Mouse (Mus musculus) lung, adult 2 months (tissue): ENCODE measurements around the gene Smarcd1. TPM values are rescaled to one million over a fixed set of nuclear protein-coding genes. Genes with fewer than 3 reads are reported as not detected.

Experiments used
- DNase-seq: peaks from one replicate; pipeline ENCODE4 v3.0.0; 2022
- H3K4me1 ChIP-seq: fragments of 200-500 bp; 2 replicates; pipeline ENCODE4 v1.6.1; 2011; ENCODE audit warnings: low read length; ENCODE audit not compliant: control insufficient read depth, insufficient read depth
- H3K4me3 ChIP-seq: fragments of 200-500 bp; replicated peaks from 2 replicates; pipeline ENCODE3; 2011; ENCODE audit warnings: low read depth, mild to moderate bottlenecking, control low read depth, low read length; ENCODE audit errors: extremely low read depth
- CTCF ChIP-seq: fragments of 200-500 bp; IDR thresholded peaks from 2 replicates; pipeline ENCODE4 v1.5.1; 2011; ENCODE audit warnings: mild to moderate bottlenecking, low read length, control low read depth; ENCODE audit not compliant: insufficient read depth
- POLR2A ChIP-seq: fragments of 200-500 bp; IDR thresholded peaks from 2 replicates; pipeline ENCODE4 v1.6.1; 2011; ENCODE audit warnings: low read depth, mild to moderate bottlenecking, control low read depth, low read length, borderline replicate concordance; ENCODE audit errors: extremely low read depth
- WGBS: fragments of 180-500 bp; shearing (Covaris S2); methylation state at CpG from one replicate; pipeline ENCODE4 v1.1.7; 2018; 5-methylcytosine and 5-hydroxymethylcytosine counted together
- polyA plus RNA-seq: library from polyadenylated mRNA; depleted of rRNA; stranded (reverse); fragments of >200 nt; gene quantifications from 2 replicates; pipeline ENCODE4 v1.2.3, GENCODE M21; 2012

Gene Smarcd1
- polyA plus RNA-seq, 1 experiment: 38.0 TPM

DNA sequence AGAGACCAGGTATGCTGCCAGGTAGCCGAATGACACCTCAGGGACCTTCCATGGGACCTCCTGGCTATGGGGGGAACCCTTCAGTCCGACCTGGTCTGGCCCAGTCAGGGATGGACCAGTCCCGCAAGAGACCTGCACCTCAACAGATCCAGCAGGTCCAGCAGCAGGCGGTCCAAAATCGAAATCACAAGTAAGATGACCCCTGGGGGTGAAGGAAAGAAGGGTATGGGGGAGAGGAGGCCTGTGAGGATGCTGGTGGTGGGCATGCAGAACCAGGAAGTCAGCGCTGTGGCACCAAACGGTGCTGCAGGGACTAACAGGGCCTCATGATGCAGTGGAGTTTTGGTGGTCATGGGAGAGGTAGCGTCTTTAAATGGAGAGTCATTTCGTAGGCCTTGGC, 1.2 kb downstream of the Smarcd1 start:
- DNase-seq: no peak
- H3K4me3 ChIP-seq: no peak overlapping the region
- WGBS: 68% methylated on average over 9 of the region's 9 CpGs
- no peak for TF ChIP-seq POLR2A
- TF ChIP-seq CTCF: no peak
- H3K4me1 ChIP-seq: peaks cover 4% of the 10 kb centered on the region; the same call in 1 of the 2 replicates

DNA sequence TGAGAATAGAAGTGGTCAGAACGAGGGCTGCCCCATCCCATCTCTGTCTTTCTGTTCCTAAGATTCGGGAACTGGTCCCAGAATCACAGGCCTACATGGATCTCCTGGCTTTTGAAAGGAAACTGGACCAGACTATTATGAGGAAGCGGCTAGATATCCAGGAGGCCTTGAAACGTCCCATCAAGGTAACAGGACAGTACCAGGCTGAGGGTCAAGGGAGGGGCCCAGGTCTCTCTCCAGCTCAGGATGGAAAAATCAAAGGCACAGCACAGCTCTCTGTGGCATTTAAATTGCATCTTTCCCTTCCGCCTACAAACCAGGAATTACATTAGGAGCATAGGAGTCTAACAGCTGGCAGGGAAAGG, 1.7 kb downstream of the Smarcd1 start:
- no peak overlapping the region for H3K4me3 ChIP-seq
- 73% methylated on average over 5 of the region's 5 CpGs for WGBS
- no peak for DNase-seq

DNA sequence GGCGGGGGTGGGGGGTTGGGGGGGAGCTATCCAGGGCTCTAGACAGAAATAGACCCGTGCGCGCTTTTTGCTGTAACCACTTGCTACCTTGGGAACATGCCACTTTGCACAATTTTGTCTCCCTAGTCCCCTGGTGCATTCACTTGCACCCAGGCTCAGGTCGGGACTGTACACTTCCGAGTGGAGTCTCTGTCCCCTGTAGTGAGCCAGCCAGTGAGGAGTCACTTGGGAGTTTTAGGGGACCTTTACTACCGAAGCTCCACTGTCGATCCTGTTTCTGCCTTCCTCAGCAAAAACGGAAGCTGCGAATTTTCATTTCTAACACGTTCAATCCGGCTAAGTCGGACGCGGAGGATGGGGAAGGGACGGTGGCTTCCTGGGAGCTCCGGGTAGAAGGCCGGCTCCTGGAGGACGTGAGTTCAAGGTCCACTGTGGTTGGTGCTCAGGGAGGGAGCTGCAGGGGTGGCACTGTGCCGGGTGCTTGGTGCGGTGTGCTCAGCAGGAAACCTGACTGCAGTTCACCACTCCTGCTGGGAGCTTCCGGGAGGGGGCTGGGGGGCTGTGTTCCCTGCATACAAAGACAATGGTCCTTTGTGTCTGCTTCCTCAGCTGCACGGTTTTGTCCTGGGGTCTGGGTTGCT, 2.2 kb downstream of the Smarcd1 start:
- 46% methylated on average over 23 of the region's 23 CpGs for WGBS
- peaks cover 4% of the 10 kb centered on the region; the same call in 1 of the 2 replicates for H3K4me1 ChIP-seq
- TF ChIP-seq CTCF (no peak), POLR2A (no peak)
- H3K4me3 ChIP-seq: no peak overlapping the region
- DNase-seq: no peak

More for the DNA sequence above, 1.7 kb downstream of the Smarcd1 start:
- TF ChIP-seq POLR2A (no peak), CTCF (no peak)
- peaks cover 4% of the 10 kb centered on the region; the same call in 1 of the 2 replicates for H3K4me1 ChIP-seq

DNA sequence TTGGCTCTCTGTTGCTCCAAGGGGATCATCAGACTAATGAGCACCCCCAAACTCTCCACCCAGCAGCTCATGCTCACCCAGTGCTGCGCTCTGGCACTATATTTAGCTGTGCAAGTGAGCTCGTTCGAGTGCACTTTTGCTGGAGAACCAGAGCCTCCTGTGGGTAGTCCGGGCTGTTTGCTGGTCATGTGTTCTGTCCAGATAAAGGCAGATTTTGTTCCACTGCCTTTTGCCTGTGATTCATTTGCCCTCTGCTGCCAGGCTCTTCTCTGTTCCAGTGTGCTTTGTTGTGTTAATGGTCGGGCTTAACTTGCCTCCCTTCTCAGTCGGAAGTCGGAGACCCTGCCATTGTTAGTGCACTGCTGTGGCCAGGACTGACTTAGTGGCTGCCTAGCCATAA, 3.0 kb downstream of the Smarcd1 start:
- H3K4me1 ChIP-seq: peaks cover 4% of the 10 kb centered on the region; the same call in 1 of the 2 replicates
- TF ChIP-seq CTCF: no peak
- no peak for TF ChIP-seq POLR2A
- H3K4me3 ChIP-seq: no peak overlapping the region
- 59% methylated on average over 7 of the region's 7 CpGs for WGBS
- no peak for DNase-seq

DNA sequence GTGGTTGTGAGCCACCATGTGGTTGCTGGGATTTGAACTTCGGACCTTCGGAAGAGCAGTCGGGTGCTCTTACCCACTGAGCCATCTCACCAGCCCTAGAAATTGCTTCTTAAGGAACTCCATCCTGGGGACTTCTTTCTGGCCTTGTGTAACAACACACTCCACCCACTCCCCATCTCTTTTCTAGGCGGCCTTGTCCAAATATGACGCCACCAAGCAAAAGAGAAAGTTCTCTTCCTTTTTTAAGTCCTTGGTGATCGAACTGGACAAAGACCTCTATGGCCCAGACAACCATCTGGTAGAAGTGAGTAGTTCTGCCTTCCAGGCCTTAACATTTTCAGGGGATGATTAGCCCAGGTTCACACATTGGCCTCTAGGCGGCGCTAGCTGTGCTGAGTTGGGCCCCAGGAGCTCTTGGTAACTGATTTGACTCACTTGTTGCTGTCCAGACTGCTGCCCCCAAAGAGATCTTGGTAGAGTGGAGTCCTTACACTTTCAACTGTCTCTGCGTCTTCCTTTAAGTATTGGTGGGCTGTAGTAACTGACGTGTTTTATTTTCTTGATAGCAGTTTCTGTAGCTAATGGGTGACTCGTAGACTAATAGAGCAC, 3.6 kb downstream of the Smarcd1 start, which contains the start of gene Gm17349:
TSS of gene Gm17349 (minus strand) at position 51 of the 609 bp plus-strand sequence.
- Histone ChIP-seq H3K4me3 (no peak within 1 kb of the TSS), H3K4me1 (peaks cover 4% of the 10 kb centered on the region; the same call in 1 of the 2 replicates)
- WGBS: 71% methylated on average over 11 of the region's 11 CpGs
- TF ChIP-seq CTCF: peak; percentile 78
- TF ChIP-seq POLR2A: no peak
- peak; percentile 50 for DNase-seq

DNA sequence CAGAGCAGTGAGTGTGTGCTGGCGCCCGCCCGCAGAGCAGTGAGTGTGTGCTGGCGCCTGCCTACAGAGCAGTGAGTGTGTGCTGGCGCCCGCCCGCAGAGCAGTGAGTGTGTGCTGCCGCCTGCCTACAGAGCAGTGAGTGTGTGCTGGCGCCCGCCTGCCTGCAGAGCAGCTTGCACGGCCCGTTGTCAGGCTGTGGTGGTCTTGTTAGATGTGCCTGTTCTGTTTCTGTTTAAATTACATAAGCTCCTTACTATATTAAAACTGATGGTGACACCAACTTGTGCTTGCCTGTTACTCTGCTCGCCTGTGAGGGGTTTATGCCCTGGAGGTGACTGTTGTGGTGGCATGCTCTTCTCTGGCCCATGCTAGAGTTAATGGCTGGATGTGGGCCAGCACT, 6.2 kb downstream of the Smarcd1 start:
- no peaks in the 10 kb centered on the region for H3K4me1 ChIP-seq
- TF ChIP-seq POLR2A (no peak), CTCF (no peak)
- H3K4me3 ChIP-seq: no peak overlapping the region
- DNase-seq: no peak
- WGBS: 95% methylated on average over 13 of the region's 13 CpGs

DNA sequence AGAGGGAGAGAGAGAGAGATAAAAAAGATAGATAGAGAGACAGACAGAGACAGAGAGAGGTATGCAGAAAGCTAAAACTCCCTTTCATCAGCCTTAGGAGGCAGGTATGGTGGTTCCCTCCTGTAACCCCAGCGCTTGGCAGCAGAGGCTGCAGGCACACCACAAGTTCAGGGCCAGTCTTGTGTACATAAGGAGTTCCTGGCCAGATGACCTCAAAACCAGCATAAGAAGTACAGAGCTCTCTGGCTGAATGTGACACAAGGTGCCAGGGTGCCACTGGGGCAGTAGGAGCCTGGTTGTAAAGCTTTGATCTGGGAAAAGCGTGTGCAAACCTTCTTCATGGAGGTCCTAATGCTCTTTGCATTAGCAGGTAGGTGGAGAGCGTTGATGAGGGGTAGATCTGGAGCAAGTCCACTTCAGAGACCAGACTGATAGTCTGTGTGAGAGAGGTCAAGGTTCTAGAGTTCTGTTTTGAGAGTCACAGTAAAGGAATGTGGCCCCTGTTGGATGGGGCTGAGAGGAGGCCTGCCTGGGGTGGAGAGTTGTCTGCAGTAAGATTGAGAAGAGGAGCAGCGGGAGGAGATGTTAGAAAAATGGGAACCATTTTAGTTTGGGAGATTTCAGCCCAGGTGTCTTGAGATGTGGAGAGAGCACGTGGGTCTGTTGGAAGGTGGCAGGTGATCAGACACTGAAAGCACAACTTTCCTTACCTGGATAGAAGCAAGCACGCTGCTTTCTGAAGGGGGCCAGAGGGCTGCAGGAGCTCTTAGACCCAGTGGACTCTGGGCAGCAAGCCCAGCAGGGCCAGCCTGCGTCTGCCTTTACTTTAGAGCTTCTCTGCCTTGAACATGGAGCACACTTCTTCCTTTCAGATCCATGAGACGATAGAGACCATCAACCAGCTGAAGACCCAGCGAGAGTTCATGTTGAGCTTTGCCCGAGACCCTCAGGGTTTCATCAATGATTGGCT, 8.6 kb downstream of the Smarcd1 start:
- TF ChIP-seq POLR2A (no peak), CTCF (no peak)
- Histone ChIP-seq H3K4me1 (no peaks in the 10 kb centered on the region), H3K4me3 (no peak overlapping the region)
- WGBS: 87% methylated on average over 10 of the region's 10 CpGs
- DNase-seq: no peak

DNA sequence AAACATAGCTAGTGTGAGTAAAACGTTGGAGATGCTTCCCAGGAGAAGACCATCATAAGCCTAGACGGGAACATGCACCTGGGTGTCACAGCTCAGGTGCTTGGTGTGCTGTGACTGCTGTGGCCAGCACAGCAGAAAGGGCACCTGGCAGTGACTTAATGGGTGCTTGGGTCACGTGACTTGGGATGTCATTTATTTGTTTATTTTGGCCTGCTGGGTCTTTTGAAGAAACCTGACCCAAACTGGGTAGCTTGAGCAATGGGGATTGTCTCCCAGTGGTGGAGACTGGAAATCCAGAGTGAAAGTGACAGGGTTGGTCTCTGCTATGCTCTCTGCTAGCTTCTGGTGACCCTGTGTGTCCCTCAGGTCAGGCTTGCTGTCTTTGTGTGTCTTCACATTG, 9.6 kb downstream of the Smarcd1 start:
- Histone ChIP-seq H3K4me1 (no peaks in the 10 kb centered on the region), H3K4me3 (no peak overlapping the region)
- WGBS: 67% methylated on average over 3 of the region's 3 CpGs
- no peak for TF ChIP-seq POLR2A
- TF ChIP-seq CTCF: no peak
- no peak for DNase-seq

DNA sequence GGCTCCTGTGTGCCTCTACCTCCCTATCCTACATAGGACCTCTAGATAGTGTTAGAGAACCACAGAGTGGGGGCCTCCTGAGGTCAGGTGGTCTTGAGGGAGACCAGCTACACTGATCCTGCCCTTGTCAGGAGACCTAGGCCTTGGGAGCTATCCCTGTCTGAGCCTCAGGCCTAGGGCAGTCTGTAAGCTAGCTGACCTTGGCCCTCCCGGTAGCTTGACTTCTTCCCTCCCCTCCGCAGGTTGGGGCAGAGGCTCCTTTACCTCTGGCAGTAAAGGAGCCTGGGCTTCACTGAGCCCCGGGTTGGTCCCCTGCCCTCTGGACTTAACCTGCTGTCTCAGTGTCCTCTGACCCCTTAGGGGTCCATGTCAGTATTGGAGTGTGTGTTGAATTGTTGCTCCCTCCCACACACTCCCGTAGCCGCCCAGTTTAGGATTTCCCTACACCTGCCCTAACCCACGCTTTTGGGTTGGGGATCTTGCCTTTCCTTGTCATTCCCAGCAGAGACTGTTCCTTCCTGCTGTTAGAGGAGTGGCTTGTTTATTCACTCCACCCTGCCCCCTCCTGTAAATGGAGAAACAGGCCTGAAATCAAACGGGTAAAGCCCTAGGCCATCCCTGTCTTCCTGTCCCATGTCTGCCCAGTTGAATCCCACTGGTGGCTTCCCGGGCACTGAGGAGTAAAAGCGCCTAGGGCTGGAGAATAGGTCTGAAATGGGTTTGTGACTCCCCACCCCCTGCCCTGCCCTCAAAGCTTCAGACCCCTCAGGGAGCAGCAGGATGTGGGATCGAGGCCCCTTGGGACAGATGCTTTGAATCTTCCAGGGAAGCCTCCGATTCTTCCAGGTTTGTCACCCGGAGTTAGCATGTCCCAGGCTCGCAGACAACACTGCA, 11.0 kb downstream of the Smarcd1 start:
- Histone ChIP-seq H3K4me3 (no peak overlapping the region), H3K4me1 (no peaks in the 10 kb centered on the region)
- no peak for DNase-seq
- TF ChIP-seq POLR2A: no peak
- no peak for TF ChIP-seq CTCF
- 63% methylated on average over 13 of the region's 13 CpGs for WGBS
